Mouse (Mus musculus) embryonic fibroblast, embryonic 13.5 days (primary cell): ENCODE measurements around the gene Cbx6.

Source experiments
- CTCF ChIP-seq: IDR thresholded peaks from 2 replicates; pipeline ENCODE4 v1.5.1; 2011; ENCODE audit warnings: mild to moderate bottlenecking, control low read depth, low read length, moderate library complexity, borderline replicate concordance; ENCODE audit not compliant: insufficient read depth
- POLR2A ChIP-seq: IDR thresholded peaks from 2 replicates; pipeline ENCODE4 v1.6.1; 2011; ENCODE audit warnings: low read depth, mild to moderate bottlenecking, control low read depth, low read length, moderate library complexity

- TF ChIP-seq CTCF (no peak), POLR2A (no peak)
Observed at GRCm38 (mm10) chr15:79790111-79790510, 44.4 kb downstream of the Cbx6 start.
